Mouse (Mus musculus) left cerebral cortex, postnatal 4 days (tissue): ENCODE data around the gene Slc25a13. TPM values are rescaled to one million over a fixed set of nuclear protein-coding genes. Genes with fewer than 3 reads are reported as not detected.

Experiments used
- DNase-seq: peaks from one replicate; pipeline ENCODE4 v3.0.0-alpha.2; 2022
- intact Hi-C: fragments of 180-260 bp; cut with DNase I; formaldehyde crosslinking; loops from one replicate; pipeline ENCODE4 v1.15.1; 2025
- total RNA-seq, 2 experiments: library from RNA; stranded (reverse); gene quantifications; 2 replicates each; pipeline ENCODE4 v1.2.3; 2021

Gene Slc25a13
- total RNA-seq, 2 experiments from 2014 or later = 2.4 to 2.5 TPM

GRCm38 (mm10) chr6:6125620-6126019 lies 91.4 kb downstream of the Slc25a13 start:
- intact Hi-C loops = no loop called here
- DNase-seq = peak; percentile 22

GRCm38 (mm10) chr6:6121904-6122303 lies 95.1 kb downstream of the Slc25a13 start:
- intact Hi-C loops = no loop called here
- no peak for DNase-seq

GRCm38 (mm10) chr6:6120841-6121240 lies 96.1 kb downstream of the Slc25a13 start:
- intact Hi-C loops = no loop called here
- DNase-seq = no peak

GRCm38 (mm10) chr6:6115771-6116170 lies 101.2 kb downstream of the Slc25a13 start:
- no peak for DNase-seq
- intact Hi-C loops = no loop called here

GRCm38 (mm10) chr6:6113776-6114175 lies 103.2 kb downstream of the Slc25a13 start:
- DNase-seq = no peak
- intact Hi-C loops = no loop called here

DNA sequence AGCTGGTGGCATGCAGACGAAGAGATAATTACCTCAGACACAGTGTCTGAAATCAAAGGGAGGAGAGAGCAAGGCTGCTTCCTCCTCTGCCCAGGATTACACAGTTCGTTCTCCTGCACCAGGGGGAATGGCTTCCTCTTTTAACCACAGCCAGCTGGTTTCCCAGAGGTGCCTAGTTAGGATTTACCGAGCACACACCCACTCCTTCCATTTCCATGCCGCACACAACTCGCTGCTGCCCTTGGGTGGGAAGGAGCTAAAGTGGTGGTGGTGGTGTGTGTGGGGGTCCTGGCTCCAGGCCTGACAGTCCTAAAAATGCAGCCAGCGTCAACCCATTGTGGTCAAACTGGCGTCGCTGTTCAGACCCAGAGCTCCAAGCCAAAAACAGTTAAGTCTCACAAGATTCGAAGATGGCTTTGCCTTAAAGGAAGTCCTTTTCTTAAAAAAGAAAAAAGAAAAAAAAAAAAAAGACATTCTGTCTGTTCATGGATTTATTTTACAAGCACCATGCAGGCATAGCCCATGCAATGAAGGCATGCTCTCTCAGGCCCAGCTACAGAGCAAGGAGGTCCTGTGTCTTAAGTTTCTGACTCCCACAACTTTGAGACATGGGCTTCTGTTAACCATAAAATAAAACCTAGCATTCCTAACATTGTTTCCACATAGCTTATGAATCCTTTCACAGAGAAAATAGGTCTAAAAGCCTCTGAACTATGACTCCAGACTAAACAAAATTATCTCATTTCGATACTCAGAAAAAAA lies 104.0 kb downstream of the Slc25a13 start:
- no peak for DNase-seq
- intact Hi-C loops = no loop called here

- DNase-seq = no peak
Observed at GRCm38 (mm10) chr6:6107419-6107966, 109.5 kb downstream of the Slc25a13 start.

DNA sequence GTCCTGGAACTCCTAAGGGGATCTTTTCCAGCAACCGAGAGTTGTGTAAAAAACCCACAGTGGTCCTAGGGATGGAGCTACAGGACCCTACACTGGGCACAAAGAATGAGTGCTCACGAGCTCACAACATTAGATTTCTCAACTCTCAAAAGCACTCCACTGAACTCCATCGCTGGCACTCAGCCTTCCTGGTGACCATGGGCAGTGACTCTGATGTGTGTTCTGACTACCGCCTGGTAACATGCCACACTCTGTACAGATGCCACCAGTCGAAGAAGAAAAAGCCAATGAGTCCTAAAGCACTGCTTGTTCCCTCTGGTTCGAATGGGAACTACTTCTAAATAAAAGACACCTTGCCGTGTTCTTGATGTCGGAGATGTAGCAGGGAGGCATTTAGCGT lies 111.4 kb downstream of the Slc25a13 start:
- intact Hi-C loops = loop anchor here (10.0 kb wide), 1 partner anchor 779 kb away; the partner anchor contains the start of gene Dlx5
- no peak for DNase-seq

More at GRCm38 (mm10) chr6:6107419-6107966, 109.5 kb downstream of the Slc25a13 start:
- intact Hi-C loops = loop anchor here (10.0 kb wide), 1 partner anchor 777 kb away; the partner anchor contains the start of gene Dlx5

GRCm38 (mm10) chr6:6103469-6103868 lies 113.5 kb downstream of the Slc25a13 start:
- intact Hi-C loops = loop anchor here (10.0 kb wide), 1 partner anchor 781 kb away; the partner anchor contains the start of gene Dlx5
- DNase-seq = no peak

DNA sequence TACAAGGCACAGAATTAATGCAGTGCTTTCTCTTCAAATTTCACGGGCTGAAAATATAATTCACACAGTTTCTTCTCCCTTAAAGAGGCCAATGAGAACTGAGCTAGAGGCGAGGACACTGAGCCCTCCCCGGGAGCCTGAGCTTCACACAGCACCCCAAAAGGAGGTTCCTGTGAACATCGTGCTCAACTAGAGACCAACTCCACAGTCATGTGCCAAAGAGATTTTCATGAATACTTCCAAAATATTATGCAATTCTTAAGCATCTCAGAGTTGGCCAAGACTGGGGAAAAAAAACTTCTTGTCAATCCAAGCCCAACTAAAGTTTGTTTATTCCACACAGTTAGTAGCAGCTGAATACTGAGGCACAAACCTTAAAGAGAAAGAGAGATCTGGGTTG lies 115.4 kb downstream of the Slc25a13 start:
- DNase-seq = no peak
- intact Hi-C loops = loop anchor here (10.0 kb wide), 1 partner anchor 783 kb away; the partner anchor contains the start of gene Dlx5

DNA sequence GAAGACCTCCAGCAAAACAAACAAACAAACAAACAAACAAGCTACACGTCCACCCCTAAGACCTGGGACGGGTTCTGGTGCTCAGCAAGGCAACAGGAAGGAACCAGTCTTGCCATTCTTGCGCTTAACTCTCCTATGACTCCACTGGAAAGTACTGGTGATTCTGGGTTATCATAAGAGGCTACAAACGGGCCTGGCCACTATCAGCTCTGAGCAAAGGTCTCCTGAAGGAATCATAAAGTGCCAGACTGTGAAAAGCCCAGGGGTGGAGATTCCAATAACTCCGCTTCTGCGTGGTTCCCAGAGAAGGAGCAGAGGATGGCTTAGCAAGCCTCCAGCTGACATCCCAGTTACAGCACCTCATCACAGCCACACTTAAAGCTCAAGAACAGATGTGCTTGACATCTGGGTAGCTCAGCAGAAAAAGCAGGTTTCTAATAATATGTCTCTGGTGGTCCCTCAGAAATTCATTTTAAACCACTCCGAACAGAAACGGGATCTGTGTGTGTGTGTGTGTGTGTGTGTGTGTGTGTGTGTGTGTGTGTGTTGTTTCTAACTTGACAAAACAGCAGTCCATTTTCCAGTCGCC lies 116.0 kb downstream of the Slc25a13 start:
- intact Hi-C loops = loop anchor here (10.0 kb wide), 1 partner anchor 784 kb away; the partner anchor contains the start of gene Dlx5
- DNase-seq = no peak

DNA sequence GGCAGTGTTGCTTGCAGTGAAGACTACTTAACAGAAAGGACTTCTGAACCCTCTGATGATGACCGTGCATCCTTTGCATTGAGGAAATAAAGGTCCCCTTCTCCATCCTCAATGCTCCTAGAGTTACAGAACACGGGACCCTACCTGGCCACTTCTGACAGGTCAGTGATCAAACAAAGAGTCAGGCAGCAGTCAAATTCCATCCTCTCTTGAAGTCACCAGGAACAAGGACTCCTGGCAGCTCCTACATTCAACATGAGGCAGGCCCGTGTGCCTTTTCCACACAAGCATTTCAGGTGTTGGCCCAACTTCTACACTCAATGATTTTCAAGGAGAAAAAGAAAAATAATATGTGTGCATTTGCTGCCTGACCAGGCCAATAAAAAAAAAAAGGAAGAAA lies 123.0 kb downstream of the Slc25a13 start:
- no peak for DNase-seq
- intact Hi-C loops = no loop called here

GRCm38 (mm10) chr6:6093522-6093921 lies 123.5 kb downstream of the Slc25a13 start:
- intact Hi-C loops = no loop called here
- DNase-seq = no peak

GRCm38 (mm10) chr6:6092497-6092896 lies 124.5 kb downstream of the Slc25a13 start:
- intact Hi-C loops = no loop called here
- DNase-seq = no peak

DNA sequence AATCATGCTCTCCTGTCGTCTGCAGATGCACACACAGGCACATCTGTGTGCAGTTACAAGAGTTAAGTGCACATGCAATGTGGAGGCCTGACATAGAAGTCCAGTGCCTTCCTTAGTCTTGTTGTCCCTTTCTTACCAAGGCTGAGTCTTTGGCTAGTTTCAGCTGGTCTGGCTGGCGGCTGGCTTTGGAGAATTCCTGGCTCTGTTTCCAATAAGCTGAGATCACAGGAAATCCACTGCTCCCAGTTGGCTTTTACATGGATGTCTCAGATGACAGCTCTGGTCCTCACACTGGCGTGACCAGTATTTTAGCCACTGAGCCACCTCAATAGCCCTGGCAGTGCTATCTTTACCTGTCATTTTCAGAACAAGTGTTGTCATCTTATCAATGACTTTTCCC lies 126.0 kb downstream of the Slc25a13 start:
- no peak for DNase-seq
- intact Hi-C loops = no loop called here

DNA sequence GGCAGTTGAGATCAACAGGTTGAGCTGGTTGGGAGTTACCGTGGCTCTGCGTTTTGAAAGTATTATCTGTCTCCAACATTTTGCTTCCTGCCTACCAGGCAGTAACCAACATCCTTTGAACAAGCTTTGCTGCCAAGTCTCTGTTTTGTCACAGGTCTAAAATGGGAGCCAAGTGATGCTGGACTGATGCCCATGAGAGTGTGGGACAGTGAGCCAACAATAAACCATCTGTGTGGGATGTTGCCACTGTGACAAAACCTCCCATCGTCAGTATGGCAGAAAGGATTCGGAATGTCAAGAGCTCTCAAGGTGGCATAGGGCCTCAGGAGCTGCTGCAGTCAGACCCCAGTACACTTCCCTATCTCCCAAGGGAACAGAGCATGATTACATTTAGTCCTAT lies 128.8 kb downstream of the Slc25a13 start:
- intact Hi-C loops = no loop called here
- DNase-seq = peak; percentile 78

DNA sequence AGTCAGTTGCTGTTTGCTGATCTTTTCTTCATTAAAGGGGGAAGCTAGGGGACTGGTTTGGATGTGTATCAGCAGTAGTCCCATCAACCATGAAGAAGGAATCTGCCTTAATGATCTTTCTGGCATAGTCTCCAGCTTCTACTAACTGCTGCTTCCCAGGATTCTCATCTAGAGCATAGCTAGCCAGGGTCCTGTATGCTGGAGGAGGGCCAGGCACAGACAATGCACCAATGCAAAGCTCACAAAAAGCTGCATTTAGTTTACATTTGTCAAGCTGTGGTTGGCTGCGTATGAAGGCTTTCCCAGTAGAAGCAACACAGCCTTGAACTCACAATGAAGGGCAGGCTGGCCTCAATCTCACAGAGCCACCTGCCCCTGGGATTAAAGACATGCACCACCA lies 136.5 kb downstream of the Slc25a13 start:
- DNase-seq = no peak
- intact Hi-C loops = no loop called here

DNA sequence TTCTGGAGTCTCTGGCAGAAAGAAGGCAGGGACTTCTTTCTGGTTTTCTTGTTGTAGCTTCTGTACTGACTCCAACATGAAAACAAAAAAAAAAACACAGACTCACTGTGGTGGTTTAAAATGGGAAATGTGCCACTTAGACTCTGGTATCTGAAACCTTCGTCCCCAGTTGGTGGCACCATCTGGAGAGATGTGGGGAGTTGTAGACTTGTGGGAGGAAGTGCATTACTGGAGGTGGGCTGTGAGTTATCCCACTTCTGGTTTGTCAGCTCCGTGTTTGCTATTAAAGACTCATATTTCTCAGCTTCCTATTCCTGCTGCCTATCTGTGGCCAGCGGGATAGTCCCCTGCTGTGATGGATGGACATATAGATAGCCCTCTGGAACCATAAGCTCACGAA lies 139.7 kb downstream of the Slc25a13 start:
- DNase-seq = no peak

DNA sequence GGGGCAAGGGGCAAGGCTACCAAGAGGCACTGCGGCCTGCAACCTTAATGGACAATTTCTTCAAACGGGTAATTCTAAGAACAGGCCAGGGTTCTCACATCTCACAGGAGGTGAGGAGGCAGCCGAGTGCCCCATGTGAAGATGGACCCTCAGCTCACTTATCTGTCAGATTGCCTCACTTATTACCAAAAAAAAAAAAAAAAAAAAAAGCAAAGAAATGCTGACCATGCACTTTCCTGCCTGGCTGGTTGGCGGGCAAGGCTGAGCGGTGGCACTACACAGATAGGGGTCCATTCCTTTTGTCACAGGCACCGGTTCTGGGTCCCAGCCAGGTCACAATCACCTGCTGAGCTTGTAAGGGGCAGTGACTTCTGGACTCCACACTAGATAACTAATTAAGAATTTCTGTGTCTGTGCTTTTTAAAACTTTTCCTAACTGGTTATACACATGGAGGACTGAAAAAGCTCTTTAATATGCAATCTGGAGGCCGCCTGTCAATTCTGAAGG lies 141.0 kb downstream of the Slc25a13 start:
- DNase-seq = no peak
- intact Hi-C loops = no loop called here

More for the DNA sequence above, 139.7 kb downstream of the Slc25a13 start:
- intact Hi-C loops = no loop called here

DNA sequence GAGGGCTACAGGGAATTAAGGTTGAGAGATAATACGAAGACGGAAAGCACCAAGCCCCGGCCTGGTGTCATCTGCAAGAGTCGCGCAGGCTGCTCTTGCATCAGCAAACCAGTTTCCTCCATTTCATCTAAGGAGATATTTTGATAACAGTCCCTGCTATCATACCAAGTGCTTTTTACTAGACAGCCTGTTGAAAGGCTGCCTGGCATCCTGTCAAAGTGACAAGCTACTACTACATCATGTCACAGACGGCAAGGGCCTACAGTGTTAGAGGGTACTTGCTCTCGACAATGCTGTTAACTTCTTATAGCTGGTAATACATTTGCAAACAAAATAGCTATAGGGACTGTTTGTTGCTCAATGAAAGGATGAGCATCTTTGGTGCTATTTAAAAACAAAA lies 145.9 kb downstream of the Slc25a13 start:
- DNase-seq = no peak
- intact Hi-C loops = no loop called here

DNA sequence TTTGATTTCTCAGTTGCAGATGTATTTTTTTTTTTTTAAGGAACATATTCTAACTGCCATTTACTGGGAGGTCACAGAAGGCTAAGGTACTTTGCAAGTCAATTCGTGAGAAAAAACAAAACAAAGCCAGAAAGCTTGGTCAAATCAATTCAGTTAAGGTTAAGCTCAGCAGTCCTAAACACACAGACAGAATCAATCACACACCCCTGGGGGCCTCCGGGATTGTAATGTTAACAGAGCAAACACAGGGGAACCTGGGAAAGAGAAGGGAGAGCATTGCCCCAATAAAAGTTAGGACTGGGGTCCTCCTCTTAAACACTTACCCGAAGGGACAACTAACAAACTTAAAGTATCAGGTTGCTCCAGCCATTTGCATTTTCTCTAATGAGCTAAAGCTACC lies 147.0 kb downstream of the Slc25a13 start:
- DNase-seq = no peak
- intact Hi-C loops = no loop called here

DNA sequence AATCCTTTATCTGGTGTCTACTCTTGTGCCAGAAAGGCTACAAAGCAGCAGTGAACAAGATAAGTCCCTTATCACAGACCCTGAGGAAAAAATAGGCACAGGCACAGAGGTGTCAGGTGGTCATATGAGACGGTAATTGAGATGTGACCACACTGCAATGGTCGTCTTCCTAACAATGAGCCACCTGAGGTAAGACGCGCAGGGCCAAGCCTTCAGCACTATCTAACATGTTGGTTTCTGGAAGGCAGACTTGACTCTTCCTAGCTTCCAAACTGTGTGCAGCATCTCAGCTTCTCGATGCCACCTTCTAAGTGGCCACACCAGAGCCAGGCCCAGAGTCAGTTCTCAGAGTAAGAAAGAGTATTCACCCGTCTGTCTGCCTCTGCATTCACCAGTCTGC lies 149.8 kb downstream of the Slc25a13 start:
- intact Hi-C loops = no loop called here
- DNase-seq = no peak
